Mouse (Mus musculus) embryo, embryonic 9.5 days (tissue): ENCODE measurements at regions not wholly inside any gene's neighbourhood (a gene's known extent, or its start where the extent isn't known, plus 50 kb on each side); places are given as distances from the start of the nearest gene placed in this dataset.
A peak's percentile ranks its signal among the peaks of the same experiment; 100 is the strongest.

ENCODE experiments used
- DNase-seq: peaks from one replicate; pipeline ENCODE4 v3.0.0-alpha.2; 2017; ENCODE audit errors: extremely low spot score

DNA sequence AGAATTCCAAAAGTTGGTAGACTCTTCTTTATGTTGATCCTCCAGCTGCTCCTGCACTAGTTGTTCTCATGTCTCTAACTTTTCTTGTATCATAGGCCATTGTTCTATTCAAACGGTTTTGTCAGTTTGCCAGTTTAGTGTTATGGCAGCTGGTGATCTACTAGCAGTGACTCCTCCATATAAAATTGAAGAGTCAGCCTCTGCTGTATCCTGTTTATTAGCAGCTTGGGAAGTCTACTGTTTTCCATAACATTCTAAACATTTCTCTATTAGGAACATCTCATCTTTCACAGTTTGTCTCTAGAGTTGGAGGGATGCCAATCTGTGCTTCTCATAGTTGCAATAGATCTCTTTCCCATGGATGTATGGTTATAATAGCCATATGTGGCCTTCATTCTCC lies 58.6 kb downstream of the Drd1 start:
- no peak for DNase-seq

DNA sequence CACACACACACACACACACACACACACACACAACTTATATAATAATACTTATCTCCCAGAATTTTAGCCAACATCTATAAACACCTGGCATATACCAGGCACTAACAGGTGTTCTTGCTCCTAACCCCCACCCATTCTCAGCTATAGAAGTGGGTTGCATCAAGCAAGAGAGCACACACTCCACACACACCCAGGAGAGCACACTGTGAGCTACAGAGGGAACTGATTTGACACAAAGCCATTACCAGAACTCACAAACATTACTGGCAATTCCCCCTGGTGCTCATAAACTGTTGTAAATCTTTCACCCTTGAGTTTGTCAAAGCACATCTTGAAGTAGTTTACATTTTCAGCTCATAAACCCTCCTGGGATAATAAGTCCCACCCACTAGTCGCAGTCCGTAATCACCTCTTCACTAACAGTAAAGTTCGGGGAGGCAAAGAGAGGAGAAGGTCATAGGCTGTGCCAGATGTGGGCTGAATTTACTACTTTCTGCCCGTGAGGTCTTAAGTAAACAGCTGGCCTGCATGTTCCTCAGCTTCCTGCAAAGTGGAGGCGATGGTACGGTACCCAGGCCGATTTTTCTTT lies 62.5 kb downstream of the Drd1 start:
- no peak for DNase-seq

DNA sequence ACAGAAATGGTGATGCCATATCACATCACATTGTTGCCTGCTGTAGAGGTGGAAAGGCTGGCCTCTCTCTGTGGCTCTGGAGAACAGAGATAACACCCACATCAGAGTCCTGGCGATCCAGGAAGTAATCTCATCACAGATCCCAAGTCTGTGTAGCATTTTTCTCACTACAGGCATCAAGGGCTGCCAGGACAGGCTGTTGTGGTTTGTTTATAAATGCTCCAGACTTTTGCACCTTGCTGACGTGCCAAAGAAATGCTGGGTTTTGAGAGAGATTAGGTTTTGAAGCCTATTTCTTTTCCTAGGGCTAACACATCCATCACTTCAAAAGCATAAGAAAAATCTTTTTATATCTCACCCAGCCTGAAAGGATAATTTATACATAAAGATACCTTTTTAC lies 76.3 kb downstream of the Drd1 start:
- DNase-seq: no peak

DNA sequence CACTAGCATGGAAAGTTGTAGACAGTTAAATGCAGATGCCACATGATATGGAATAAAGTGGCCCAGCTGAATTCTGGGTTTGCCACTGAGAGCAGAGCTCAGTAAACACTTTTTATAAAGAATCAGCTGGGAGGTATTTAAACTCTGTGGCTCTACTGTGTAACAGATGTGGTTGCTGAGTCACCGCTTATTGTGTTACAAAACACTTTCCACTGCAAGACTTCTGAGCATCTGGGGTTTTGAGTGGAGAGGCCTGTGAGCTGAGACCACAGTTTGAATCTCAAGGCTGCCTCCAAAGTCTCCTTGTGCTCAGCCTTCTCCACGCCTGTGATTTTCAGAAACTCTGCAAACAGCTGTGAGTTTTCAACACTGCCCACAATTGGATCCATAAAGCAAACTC lies 86.1 kb downstream of the Drd1 start:
- DNase-seq: no peak

DNA sequence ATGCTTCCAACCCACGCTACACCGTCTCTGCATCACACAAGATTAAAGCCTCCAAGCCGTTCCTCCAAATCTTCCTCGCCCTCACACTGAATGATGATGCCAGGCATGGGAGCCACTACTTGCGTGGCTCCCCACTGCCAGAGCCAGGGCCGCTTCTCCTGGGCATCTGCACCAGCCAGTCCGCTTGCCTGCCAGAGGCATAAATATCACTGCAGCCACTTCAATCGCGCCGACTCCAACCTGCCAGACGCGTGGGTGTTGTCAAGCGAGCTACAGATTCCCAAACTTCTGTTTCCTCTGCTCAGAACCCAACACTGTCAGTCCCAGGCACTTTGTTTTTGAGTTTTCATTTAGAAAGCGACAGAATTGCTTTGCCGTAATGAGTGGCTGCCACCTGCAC lies 99.3 kb downstream of the Drd1 start:
- no peak for DNase-seq

DNA sequence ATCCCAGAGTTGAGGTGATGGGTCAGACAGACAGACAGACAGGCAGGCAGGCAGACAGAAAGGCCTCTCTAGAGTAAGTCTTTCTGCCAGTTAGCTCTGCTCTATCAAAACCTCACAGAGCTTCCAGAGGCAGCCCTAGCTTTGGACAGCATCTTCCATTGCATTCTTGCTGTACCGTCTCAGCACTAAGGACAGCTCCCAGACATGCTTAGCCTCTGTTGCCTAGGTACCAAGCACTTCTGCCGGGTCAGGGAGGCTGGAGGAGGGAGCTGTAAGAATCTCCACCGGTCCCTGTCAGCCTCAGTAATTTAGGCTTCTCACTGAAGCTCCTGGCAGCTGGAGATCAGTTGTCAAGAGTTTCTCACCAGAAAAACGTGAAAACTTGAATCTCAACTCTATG lies 107.4 kb downstream of the Drd1 start:
- DNase-seq: peak; percentile 67

DNA sequence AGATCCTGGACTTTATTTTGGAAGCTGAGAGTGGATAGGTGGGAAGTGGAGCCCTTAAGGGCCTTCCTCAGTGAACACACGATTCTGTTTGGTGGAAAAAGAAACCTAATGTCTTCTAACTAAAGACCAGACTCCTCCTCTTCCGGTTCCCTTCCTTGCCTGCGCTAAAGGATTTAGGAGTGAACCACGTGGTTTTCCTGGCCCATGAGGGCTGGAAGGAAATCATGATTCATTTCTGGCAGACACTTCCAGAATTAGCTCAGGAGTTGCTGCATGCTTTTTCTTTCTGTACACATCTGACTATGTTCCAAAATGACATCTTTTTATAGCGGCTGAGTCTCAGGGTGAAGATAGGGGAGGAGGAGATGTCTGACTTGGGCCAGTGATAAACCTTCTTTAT lies 109.8 kb downstream of the Drd1 start:
- DNase-seq: no peak

DNA sequence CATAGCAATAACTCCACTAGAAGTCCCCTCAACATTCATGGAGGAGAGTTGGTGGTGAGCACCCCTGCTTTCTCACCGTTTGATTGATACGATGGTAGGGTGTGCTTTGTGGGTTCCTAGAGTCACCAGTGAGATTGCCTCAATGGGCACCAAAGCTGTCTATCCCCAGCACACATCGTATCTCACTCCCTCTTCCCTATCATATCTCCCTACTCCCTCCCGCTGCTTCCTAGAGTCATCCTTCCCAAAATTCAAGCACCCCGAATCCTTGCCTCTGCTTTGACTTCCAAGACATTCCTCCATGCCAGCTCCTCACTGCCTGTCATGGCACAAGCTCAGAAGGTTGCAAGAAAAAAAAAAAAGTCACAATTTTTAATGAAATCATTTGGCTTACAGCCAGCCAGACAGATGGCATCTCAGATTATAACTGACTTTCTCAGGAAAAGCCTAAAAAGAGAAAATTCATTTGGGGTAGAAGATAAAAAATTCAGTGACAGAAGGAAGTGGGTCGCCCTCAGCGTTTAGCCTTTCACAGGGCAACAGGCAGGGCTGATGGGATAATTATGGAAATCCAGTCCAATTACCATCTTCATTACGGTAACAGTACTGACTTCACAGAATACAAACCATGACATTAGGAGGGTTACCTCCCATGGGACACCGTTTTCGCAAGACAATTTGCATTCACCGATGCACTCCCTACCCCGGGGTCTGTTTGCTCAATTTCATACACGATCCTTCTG lies 114.3 kb downstream of the Drd1 start:
- DNase-seq: no peak

DNA sequence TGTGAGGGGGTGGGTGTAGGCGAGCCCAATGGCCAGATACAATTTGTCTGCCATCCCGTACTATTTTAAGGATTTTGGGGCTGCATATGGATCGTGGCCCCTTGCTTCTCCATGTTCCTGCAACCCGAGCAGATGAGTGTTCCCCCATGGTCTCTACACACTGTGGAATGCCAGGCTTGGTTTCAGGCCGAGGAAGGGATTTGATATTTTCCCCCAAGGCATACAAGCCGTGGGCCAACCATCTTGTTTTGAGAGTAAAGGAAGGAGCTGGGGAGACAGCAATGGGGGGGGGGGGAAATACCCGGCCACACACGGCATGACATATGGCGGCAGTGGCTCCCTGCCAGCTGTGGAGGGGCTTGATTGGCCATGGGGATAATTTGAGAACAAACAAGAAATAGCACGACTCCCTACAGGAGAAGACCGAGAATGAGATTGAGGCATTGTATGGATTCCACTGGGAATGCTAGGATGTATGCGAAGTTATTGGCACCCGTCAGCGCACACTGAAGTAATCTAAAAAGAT lies 120.3 kb downstream of the Drd1 start:
- DNase-seq: no peak

DNA sequence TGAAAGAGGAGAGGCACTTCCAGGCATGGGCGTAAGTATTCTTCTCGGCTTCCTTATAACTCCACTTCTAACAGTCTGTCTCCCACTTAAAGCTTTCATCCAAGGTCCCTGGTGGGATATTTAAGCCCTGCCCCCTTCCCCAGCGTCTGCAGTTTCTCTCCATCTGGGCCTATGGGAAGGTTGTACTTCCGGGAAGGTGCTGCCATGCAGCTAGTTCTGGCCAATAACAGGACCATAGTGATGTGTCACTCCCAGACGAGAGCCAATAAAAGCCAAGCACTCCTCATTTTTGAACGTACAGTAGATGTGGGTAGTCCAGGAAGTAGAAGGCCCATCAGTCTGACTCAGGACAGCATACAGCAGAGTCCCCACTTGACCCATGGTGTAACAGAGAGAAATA lies 121.0 kb downstream of the Drd1 start:
- no peak for DNase-seq

DNA sequence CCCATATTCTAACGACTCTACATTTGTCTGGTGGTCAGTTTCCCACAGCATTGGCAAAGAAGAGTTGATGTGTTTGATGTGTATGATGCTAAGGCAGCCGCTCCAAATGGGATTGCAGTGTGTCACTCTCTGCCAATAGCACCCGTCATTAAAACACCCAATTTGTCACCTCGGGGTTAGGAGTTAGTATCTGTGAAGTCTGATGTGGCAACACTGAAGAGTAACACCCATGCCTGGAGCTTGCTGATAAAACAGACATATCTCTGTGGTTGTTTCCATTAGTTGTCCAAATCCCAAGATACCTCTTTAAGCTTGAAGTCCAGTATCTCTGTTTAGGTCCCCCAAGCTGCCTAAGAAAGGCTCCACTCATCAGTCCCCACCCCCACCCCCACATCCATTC lies 129.4 kb downstream of the Drd1 start:
- DNase-seq: no peak

DNA sequence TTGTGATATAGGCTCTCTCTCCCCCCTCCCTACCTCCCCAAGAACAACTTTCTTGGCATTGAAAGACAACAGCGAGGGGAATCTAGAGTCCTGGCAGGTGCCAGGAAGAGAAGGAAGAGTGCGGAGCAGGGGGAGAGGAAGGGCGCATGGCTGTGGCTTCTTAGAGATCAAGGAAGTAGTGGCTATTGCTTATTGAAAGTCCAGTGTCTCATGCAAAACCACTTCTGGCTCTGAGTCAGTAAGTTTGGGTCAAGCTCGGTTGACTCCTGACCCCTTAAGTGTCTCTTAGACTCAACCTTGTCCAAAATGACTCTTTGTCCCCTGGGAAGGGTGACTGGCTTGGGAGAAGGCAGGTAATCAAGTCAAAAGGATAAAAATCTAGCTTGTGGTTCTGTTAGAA lies 131.1 kb downstream of the Drd1 start:
- DNase-seq: no peak

DNA sequence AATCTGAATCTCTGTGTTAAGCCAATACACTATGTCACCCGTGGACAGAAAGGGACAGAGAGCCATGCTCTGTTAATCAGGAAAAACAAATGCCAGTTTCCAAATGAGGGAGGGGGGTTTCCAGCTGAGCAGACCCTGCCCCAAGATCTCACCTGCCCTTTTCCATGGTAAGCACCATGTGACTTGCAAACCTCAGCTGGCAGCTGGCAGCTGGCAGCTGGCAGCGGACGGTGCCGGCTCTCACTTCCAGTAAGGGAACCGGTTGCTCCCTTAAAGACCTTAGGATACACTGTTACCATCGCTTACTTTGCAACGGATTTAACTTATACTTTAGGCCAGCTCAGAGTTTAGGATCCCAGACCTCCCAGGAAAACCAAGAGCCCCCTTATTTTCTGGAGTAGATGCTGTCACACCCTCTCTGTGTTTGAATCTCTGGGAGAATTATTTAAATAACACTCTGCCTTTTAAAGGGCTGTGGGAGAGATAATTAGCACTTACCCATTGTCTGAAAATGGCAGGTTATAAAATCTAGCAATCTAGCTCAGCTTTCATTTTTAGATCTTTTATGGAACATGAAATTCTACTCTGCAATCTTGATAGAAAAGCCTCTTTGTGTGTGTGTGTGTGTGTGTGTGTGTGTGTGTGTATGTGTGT lies 131.7 kb downstream of the Drd1 start:
- DNase-seq: no peak

DNA sequence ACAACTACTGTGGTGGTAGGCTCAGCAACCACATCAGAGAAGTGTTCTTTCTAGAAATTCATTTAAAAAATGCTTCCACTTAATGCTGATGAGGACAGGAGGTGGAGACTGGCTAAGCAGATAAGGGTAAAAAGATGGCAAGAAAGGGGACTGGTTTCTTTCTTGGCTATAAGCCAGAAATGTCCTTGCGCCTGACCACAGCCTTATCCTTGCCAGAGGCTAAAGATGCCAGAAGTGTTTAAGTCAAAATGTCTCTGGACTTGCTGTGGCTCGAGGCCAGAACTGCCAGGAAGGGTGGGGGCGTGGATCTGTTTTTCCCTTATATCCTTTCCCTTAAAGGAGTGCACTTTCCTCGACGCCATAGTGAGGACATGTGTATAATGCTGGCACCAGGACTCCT lies 133.7 kb downstream of the Drd1 start:
- DNase-seq: no peak

DNA sequence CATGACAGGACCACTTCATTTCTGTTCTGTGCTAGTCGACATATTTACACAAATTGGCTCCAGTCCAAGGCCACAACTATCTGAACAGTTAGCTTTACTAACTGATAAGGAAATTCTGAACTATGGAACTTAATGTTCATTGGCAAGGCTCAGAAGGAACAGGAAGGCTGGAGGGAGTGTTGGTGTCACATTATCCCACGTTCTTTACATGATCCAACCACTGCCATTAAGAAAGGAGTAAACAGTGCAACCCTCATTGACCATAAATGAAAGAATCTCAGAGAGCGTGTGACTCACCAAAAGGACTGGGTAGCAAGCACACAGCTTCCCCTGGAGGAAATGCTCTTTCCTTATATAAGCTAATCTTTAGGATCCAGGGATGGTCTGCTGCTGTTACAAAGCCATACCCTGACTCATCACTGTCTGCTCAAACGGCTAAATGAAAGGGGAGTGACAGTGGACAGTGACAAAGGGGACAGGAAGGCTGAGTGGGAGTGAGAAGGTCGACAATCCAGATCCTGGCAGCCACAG lies 135.6 kb downstream of the Drd1 start:
- DNase-seq: no peak

DNA sequence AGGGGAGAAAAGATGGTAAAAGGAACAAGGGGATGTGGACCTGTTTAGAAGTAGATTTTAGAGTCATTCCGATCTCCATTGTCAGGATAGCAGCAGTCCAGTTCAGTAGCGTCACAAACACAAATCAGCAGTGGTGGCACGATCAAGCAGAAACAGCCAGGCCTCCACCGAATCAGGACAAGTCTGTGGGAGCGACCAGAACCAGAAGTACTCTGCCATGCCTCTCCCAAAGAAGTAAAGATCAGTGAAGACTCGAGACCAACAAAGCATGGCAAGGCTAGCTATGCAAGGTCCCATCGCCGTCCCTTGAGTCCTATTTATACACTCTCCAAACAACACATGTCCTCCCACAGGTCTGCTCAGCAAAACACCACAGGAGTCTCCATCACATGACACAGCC lies 140.0 kb downstream of the Drd1 start:
- no peak for DNase-seq

DNA sequence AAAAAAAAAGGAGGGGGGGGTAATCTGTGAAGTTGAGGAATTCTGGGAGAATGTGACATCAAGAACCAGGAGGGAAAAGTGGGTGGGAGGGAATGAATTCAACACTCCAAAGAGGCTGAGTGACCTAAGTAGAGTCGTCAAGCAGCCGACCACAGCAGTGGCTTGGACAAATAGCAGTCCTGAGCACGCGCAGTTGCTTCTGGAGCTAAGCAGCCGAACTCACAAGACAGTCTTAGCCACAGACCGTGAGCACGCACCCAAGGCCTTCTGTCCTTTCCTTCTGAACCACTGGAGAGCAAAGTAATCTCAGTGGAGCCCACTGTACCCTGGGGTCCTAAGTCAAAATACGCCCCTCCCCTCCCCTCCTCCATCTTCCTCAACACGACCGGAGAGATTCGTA lies 141.1 kb downstream of the Drd1 start:
- no peak for DNase-seq

DNA sequence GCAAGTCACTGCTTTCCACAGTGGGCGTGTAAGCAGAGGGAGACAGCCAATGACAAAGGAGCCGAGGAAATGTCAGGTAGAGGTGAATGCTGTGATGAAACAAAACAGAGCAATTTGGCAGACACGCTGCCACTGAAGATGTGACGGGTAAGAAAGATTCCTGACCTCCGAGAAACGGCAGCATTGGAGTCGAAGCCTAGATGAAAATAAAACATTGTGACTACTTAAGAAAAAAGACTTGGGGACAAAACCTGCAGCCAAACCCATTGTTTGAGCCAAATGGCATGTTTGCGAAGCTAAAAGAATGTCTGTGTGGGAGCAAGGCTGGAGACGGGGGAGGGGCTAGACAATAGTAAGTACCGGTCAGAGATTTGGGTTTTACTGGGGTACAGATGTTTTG lies 142.0 kb downstream of the Drd1 start:
- DNase-seq: no peak

DNA sequence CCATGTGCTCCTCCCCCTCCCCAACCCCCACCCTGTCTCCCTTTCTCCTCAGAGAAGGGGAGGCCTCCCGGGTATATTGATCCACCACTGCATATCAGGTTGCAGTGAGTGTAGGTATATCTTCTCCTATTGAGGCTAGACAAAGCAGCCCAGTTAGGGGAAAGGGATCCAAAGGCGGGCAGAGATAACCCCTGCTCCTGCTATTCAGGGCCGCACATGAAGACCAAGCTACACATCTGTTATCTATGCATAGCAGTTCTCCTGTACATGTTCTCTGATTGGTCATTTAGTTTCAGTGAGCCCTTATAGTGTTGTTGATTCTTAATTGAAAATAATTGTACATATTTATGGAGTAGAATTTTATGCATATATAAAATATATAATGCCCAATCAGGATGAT lies 143.7 kb downstream of the Drd1 start:
- DNase-seq: no peak

DNA sequence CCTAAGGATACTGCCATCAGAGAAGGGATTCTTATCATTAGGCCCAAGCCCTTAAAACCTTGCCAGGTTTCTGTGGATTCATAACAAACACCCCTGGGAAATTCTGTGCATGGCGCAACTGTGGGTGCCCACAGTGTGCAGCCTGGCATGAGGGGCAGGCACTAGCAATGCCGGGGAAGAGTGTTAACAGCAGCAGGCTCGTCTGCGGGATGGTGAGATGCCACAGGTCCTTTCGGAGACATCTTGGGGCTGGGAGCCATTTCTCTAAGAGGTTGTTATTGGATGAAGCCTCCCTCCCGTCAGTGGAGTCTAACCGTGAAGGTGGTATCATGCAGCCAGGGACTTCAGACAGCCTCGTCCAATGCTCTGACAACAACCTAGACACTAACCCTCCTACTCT lies 144.2 kb downstream of the Drd1 start:
- no peak for DNase-seq

DNA sequence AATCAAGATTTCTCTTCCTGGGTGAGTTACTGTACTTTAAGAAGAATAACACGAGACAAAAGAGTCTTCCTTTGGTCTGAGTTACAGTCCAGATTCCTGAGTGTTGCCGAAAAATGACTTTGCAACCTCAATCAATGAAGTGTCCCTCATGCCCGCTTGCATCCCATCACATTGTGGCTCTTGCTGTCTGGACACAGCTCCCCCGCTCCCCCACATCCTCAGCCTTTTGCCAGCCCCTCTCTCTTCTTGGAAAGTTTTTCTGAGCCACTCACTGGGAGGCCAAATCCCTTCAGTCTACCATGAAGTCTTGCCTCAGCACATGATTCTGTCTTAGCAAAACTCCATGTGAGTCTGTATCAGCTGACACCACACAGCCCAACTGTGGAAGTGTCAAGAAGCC lies 145.3 kb downstream of the Drd1 start:
- no peak for DNase-seq

DNA sequence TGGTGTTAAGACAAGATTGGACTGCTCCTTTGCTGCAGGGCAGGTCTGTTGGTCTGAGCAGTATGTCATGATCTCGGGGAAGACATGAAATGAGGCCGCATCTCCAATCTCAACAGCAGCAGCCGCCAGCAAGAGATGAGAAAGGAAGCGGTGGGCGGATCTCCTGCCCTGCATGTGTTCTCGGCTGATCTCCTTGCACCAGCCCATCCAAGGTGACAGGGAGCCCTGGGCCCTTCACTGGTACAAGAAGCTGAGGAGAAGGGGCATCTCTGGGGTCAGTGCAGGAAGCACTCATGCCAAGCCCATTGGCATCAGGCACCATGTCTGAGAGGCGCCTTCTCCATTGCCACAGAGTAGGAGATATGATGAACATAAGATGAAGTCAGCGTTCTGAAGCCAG lies 151.0 kb downstream of the Drd1 start:
- DNase-seq: no peak

DNA sequence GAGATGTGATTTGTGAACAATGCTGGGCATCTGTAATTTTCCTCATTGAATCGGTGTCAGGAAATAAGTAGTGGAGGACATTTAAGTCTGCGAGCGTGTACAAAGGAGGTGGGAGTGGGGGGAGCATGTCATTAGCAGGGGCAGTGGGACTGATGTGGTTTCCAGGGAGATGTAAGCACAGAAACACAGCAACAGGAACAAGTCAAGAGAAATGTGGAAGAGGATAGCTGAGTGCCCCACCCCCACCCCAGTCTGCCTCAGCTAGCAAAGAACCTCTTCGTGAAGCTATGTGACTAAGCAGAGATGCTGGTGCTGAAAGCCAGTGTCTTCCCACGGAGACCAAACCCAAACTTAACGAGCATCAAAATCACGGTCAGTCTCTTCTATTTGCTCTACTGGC lies 151.9 kb downstream of the Drd1 start:
- DNase-seq: no peak
